Mouse (Mus musculus) B cell, adult 2 months (primary cell): ENCODE measurements around the gene Emcn.

ENCODE experiments used
- DNase-seq, 2 experiments: peaks; one replicate each; pipeline ENCODE4 v3.0.0; 2022

Emcn gene

DNA sequence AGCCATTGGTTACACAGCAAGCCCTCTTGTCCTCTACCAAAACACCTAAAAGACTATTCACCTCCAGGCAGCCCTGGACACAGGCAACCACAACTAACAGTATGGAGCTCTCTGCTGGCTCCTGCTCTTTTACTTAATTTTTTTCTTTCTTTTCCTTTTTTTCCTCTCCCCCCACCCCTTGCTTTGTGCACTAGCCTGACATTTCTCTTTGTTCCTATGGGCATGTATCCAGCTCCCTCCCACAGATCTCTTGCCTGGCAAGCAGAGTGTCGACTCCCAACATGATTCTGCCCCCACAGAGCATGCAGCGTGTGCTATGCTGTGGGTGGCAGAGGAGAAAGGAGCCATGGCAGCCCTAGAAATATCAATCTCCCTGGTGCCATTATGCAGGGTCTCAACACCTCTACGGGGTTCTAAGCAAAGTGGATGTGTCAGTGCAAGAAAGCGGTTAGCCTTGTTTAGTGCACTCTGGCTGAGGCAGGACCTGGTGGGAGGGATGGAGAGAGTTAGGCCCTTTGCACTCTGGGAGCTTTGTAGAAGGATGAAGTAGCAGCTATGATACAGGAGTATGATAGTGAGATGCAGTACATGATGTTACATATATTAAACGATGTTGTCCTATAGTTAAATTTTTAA, 74.7 kb downstream of the Emcn start:
- DNase-seq: no peak

DNA sequence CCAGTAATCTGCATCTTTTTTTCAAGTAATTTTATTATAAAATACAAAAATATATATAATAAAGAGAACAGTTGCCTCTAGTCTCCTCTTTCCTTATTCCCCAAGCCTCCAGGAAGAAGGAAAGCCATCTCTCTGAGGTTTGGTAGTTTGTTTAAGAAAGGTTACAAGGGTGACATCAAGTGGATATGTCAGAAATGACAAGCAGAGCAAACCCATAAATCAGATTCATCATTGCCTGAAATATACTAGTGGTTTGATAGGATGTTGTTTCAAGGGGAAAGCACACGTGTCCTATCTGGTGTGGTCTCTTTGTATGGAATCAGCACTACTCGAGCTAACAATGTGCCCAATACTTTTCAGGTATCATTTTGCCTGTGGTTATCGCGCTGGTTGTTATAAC, 77.8 kb downstream of the Emcn start:
- DNase-seq: no peak

DNA sequence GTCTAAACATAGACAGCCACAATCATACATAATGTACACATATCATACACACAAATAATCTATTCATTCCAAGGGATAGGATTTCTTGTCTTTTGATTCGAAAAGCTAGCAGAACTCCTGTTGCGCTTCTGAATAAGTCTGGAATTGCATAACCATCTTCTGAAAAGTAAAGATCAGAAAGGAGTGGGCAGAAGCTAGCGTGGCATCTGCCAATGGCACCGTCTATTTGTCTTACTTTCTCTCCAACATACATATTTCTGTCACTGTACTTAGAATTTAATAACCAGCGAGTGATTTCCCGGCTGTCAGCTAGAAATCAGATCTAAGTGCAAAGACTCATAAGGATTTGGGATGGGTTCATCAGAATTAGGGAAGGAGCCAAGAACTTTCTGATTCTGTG, 88.6 kb downstream of the Emcn start:
- no peak for DNase-seq

DNA sequence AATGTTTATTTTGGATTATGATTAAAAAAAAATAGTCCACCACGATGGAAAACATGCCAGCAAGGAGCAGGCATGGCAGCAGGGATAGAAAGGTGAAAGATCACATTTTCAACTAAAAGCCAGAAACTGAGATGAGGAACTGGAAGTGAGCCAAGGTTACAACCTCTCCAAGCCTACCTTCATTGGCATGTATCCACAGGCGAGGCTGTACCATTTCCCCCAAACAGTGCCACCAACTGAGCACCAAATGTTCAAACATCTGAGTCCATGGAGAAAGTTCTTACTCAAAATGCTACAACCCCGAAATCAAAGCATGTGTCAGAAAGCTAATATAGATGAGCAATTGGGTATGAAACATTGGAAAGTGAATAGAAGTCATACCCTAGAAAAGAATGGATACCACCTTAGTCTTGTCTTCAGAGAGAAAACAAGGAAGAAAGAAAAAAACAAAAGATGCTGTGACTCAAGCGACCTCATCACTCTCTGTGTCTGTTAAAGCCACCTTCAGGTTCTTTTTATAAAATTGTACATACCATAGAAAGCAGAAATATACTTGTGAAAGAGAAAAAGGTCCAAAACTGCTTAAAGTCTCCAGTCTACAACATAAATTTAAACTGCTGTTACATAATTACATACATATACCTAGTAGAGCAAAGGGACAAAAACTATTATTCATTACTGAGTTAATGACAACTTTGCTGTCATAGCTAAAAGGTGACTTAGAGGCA, 124.2 kb downstream of the Emcn start:
- DNase-seq: no peak

DNA sequence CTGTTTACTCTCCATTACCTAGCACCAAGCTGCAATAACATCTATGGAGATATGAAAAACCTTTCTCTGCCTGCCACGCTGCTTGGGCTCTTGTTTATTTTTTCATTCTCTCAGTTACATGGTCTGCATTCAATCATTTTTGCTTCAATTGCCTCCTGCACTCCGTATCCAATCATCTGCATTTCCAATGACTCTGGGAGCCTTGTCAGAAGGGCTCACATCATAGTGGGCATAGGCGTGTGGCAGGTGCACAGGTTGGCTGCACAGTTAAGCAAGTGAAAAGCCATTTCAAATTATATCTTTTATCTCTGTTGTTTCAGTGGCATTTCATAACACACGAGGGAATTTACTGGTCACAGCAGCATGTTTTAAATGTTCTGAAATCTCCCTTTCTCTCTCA, 125.1 kb downstream of the Emcn start:
- DNase-seq: no peak

DNA sequence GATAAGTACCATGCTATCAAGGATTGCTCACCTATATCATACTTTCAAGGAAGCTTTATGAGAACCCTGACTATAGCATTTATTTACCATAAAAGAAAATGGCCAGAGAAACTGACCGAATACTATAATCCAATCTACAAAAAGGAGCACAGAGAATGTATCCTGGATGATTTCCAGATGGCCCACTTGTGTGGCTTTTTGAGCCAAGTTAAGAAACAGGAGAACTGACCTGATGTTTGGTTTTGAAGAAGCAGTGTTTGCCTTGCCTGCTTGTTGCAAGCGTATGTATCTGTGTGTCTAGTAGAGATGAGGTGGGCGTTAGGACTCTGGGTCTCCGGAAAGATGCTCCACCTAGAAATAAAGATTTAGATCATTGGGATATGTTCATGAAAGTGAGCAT, 125.9 kb downstream of the Emcn start:
- DNase-seq: no peak

DNA sequence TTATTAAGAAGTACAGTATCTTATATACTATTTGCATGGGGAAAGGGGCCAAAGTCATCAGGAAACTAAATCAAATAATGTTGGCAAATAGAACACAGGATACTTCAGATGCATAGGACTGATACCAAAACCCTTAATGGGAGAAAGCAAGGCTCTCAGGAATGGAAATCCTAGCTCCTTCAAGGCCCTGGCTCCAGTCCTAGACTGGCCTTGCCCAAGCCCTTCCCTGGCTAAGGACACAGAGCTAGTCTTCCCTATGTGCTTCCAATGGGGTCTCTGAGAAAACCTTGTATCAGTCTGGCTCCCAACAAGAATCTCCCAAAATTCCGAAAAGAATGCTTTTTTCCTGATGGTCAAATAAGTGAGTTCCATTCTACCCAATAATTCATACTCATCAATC, 126.5 kb downstream of the Emcn start:
- no peak for DNase-seq

DNA sequence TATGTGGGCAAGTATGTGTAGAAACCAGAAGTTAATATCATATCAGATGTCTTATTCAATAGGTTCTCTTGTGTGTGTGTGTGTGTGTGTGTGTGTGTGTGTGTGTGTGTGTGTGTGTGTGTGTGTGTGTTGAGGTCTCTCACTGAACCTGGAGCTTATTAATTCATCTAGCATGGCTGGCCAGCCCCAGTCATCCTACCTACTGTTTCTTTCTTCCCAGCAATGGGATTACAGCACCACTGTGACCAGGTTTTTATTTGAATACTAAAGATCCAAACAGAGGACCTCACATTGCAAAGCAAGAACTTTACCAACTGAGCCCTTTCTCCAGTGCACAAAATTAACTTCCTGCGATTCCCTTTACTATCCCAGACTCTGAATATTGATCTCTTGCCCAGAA, 131.3 kb downstream of the Emcn start:
- no peak for DNase-seq

DNA sequence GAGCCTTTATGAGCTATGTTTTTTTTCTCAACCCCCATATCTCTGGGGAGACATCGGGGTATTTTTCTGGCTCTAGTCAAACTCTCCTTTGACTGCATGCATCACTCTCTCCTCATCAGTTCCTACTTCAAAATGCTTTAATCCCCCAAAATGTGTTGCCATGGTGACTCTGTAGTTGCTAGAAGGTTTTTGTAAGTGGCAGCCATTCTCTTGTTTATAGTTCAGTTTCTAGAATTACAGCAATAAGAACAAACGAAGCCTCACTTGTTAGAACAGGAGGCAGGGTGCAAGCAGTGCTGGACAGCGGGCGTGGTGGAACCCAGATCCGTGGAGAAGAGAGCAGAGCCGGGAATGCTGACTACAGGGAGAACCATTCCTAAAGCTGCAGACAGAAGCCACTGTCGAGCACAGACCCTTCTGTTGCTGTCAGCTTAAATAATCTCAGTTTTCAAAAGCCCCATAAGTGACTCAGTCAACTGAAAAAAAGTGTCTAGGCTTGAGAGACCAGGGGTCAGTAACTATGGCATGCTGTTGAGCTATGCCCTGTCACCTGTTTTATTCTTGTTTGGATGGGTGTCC, 139.0 kb downstream of the Emcn start:
- no peak for DNase-seq

DNA sequence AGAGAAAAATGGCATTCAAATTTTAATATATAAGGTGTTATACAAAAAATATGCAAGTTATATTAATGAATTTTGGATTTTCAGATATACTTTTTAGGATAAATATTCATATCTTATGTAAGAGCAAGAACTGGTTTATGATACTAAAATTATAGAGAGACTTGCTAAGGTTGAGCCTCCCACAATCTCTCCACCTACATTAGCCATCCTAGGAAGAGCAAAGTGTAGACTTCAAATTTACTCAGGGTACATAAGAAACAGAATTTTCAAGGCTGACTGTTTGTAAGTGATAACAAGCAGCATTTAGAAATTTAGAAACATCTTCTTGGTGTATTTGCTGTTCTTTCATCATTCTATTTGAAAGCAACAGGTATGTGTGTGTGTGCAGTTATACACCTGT, 140.3 kb downstream of the Emcn start:
- DNase-seq: no peak
